Mouse (Mus musculus): ENCODE measurements around the gene Ifna9.
"Not testable (repeated sequence)": the region's sequence is repeated elsewhere in the genome, so short reads cannot be mapped to it uniquely, and the experiment has no call there.

Ifna9 gene

DNA sequence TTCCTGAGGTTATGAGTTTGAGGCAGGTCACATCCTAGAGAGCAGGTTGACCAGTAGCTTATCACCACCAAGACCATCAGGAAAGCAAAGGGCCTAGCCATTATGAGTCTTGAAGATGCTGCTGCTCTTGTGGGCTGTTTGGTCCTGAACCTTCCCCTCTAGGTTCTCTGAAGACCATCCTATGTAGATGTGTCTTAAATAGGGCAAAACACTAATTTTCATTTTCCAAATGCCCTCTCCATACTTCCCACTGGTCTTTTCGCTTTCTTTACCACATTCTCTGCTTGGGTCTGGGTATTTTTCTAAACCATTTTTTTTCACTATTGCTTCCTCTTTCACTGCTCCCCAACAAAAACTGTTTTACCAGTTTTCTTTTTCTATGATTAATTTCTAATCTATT, at the start of gene Ifna9:
TSS of gene Ifna9 (minus strand) at position 101 of the 400 bp plus-strand sequence.
- CTCF ChIA-PET = no interaction called here

DNA sequence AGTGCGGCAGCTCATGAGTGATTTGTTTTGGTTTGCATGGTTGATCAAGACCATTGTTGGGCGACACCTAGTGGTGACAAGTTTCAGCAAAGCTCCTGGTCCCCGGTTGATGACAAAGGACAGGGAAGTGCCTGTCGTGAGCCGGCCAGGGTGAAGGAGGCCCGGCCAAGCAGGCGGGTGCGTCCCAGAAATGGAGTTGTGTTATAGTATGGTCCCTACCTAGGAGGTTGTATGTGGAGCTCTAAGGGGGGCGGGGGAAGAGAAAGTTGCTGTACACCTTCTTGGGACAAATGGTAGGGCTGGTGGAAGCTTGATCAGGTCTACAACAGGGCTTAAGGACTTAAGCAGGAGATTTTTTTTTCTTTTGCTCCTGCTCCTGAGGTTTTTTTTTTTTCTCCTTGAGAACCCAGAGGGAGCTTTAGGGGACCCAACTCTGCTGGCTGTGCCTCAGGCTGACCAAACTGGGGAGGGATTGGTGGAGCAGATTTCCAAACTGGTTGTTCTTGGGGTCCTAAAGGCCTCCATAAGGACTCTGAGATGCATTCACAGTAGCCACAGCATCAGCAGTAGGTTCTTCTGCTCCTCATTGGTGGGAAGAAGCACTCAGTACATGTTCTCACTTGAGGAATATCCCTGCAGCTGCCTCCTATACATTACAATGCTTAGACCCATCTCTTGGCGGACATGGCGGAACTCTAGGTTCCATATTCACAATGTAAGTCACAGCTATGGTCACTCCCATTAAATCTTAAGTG, 49.1 kb upstream of the Ifna9 start:
- CTCF ChIA-PET = interaction anchor here (0.7 to 1.0 kb wide), 2 partner anchors 57 to 759 kb away, joined by 3 to 5 read pairs; no protein-coding TSS in a partner anchor

- CTCF ChIA-PET = interaction anchor here (0.7 to 1.0 kb wide), 2 partner anchors 57 to 758 kb away, joined by 3 to 5 read pairs; no protein-coding TSS in a partner anchor
These were observed 48.5 kb upstream of the Ifna9 start for GRCm38 (mm10) chr4:88640704-88641076.

DNA sequence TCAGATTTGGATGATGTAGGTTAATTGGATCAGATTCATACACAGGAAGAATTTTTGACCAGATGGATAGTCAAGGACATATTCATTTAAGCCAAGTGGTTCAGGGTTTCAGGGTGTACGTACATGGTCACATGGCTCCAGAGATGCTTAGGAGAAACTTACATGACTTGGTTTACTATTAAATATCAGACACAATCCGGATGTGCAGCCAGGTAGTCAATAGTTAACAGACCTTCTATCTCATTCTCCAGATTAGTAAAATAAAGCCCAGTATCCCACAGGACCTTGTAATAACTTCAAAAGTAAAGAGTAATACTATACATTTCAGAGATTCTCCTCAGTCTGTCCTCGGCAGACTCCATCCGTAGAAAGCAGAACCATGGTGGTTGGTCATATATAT, 42.1 kb upstream of the Ifna9 start, which contains the start of gene C87499:
TSS of gene C87499 (minus strand) at position 101 of the 400 bp plus-strand sequence.
- CTCF ChIA-PET = no interaction called here

DNA sequence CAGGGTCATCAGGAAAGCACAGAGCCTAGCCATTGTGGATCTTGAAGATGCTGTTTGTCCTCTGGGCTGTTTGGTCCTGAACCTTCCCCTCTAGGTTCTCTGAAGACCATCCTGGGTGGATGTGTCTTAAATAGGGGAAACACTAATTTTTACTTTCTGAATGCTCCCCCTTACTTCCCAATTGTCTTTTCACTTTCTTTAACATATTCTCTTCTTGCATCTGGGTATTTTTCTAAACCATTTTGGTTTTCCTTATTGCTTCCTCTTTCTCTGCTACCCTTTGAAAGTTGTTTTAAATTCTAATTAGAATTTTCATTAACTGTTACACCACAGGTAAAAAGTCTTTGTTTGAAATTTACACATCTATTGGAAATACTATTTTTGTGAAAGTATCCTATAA, 11.1 kb upstream of the Ifna9 start, which contains the start of gene Ifna12:
TSS of gene Ifna12 (minus strand) at position 101 of the 400 bp plus-strand sequence.
- CTCF ChIA-PET = no interaction called here

- CTCF ChIA-PET = no interaction called here
These were observed 20.5 kb downstream of the Ifna9 start, which contains the start of gene Ifna14 for GRCm38 (mm10) chr4:88571698-88572097. Gene Ifna14 (minus strand): TSS chr4:88571798.

- CTCF ChIA-PET = no interaction called here
These were observed 30.4 kb downstream of the Ifna9 start for GRCm38 (mm10) chr4:88561791-88562190.

GRCm38 (mm10) chr4:88558145-88558544, 34.0 kb downstream of the Ifna9 start, which contains the start of gene Ifna15:
Gene Ifna15 (minus strand): TSS chr4:88558245.
- CTCF ChIA-PET = not testable (repeated sequence)

GRCm38 (mm10) chr4:88550161-88550945, 41.8 kb downstream of the Ifna9 start:
- CTCF ChIA-PET = interaction anchor here (0.5 kb wide), 1 partner anchor 173 kb away, joined by 6 read pairs; no protein-coding TSS in a partner anchor

- CTCF ChIA-PET = interaction anchor here (0.6 kb wide), 1 partner anchor 806 kb away, joined by 4 read pairs; no protein-coding TSS in a partner anchor
These were observed 44.2 kb downstream of the Ifna9 start for GRCm38 (mm10) chr4:88547986-88548385.

DNA sequence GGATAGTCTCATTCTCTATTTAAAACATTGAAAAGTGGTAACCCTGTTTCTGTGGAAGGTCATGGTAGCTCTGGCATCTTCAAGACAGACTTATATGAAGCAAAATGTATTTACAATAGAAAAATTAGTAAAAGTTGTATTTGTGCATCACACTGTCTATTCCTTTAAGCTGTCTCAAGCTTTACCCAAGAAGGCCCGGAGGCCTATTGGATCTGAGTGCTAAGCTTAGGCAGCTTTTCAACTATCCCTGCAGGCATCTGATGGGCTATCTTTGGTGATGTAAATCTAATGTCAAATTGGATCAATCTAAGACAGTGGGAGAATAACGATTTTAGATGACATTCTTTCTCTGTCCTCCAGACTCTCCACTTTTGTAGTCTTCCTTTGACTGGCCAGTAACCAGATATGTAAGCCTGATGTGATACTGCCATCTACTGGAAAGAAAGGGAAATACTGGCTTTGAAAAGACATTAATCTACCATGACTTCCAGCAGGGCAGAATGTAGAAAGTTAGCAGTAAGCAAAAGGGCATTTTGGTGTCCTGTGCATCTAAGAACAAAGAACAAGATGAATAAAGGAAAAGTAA, 48.4 kb downstream of the Ifna9 start:
- CTCF ChIA-PET = interaction anchor here (1.2 kb wide), 1 partner anchor 1188 kb away, joined by 3 read pairs; no protein-coding TSS in a partner anchor

Data from spleen, embryonic (tissue).